Mouse (Mus musculus) embryonic facial prominence, embryonic 15.5 days (tissue): ENCODE results near the gene Snx18. TPM values are rescaled to one million over a fixed set of nuclear protein-coding genes. Genes with fewer than 3 reads are reported as not detected.

Experiments used
- ATAC-seq: fragments of 200-750 bp; cut with Nextera tagmentation; 2 replicates; pipeline ENCODE4 v1.8.0; 2017; ENCODE audit warnings: low read depth, moderate TSS enrichment; ENCODE audit not compliant: insufficient number of reproducible peaks, low FRiP score, low TSS enrichment
- H3K27ac ChIP-seq: fragments of 300-500 bp; sonication (generic); replicated peaks from 2 replicates; pipeline ENCODE4 v1.5.1; 2015; ENCODE audit warnings: mild to moderate bottlenecking, inconsistent platforms
- H3K27me3 ChIP-seq: fragments of 300-500 bp; sonication (generic); 2 replicates; pipeline ENCODE4 v1.6.1; 2015; ENCODE audit warnings: inconsistent platforms
- H3K36me3 ChIP-seq: fragments of 300-500 bp; sonication (generic); 2 replicates; pipeline ENCODE4 v1.6.1; 2015; ENCODE audit warnings: mild to moderate bottlenecking, inconsistent platforms
- H3K4me1 ChIP-seq: fragments of 300-500 bp; sonication (generic); 2 replicates; pipeline ENCODE4 v1.6.1; 2015; ENCODE audit warnings: inconsistent platforms
- H3K4me2 ChIP-seq: fragments of 300-500 bp; sonication (generic); replicated peaks from 2 replicates; pipeline ENCODE4 v1.6.1; 2015; ENCODE audit warnings: mild to moderate bottlenecking, inconsistent platforms
- H3K4me3 ChIP-seq: fragments of 300-500 bp; sonication (generic); replicated peaks from 2 replicates; pipeline ENCODE4 v1.5.1; 2015; ENCODE audit warnings: mild to moderate bottlenecking, inconsistent platforms
- H3K9ac ChIP-seq: fragments of 300-500 bp; sonication (generic); 2 replicates; pipeline ENCODE4 v1.6.1; 2015; ENCODE audit warnings: inconsistent platforms
- H3K9me3 ChIP-seq: fragments of 300-500 bp; sonication (generic); replicated peaks from 2 replicates; pipeline ENCODE4 v1.6.1; 2016; ENCODE audit warnings: inconsistent platforms
- WGBS: fragments of 180-500 bp; shearing (Covaris S2); methylation state at CpG from one replicate; pipeline ENCODE4 v1.1.7; 2015; 5-methylcytosine and 5-hydroxymethylcytosine counted together
- polyA plus RNA-seq: library from polyadenylated mRNA; unstranded; fragments of >200 nt; fragmentation: Nextera tagmentation; extraction: Ambion mirVana; gene quantifications from 2 replicates; pipeline ENCODE4 v1.2.1, GENCODE M21; 2015

Gene Snx18
- polyA plus RNA-seq, 1 experiment from 2014 or later = 25.0 TPM

DNA sequence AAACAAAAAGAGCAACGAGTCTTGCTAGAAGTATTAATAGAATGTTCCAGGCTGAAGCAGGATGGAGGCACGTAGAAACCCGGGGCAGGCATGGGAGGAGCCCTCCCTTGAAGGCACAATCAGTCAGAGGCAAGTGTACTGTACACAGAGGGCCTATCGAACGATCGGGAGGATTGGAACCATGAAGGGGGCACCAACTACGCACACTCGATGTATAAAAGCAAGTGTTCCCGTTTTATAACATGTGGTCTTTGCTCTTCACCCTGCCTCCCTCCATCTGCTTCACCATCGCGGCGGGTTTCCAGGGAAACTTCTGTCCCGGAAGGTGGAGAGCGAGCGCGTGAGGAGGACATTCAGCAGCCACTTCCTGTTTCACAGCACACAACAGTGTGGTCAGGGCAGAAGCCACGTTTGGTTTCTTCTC, 17.4 kb upstream of the Snx18 start:
- H3K27me3 ChIP-seq = no peaks in the 10 kb centered on the region
- H3K36me3 ChIP-seq = no peaks in the 10 kb centered on the region
- no peak overlapping the region for H3K4me2 ChIP-seq
- 76% methylated on average over 17 of the region's 17 CpGs for WGBS
- H3K9me3 ChIP-seq = no peaks in the 10 kb centered on the region
- H3K27ac ChIP-seq = no peak overlapping the region
- ATAC-seq = no peak
- H3K4me1 ChIP-seq = no peaks in the 10 kb centered on the region
- H3K9ac ChIP-seq = no peak overlapping the region
- no peak overlapping the region for H3K4me3 ChIP-seq

DNA sequence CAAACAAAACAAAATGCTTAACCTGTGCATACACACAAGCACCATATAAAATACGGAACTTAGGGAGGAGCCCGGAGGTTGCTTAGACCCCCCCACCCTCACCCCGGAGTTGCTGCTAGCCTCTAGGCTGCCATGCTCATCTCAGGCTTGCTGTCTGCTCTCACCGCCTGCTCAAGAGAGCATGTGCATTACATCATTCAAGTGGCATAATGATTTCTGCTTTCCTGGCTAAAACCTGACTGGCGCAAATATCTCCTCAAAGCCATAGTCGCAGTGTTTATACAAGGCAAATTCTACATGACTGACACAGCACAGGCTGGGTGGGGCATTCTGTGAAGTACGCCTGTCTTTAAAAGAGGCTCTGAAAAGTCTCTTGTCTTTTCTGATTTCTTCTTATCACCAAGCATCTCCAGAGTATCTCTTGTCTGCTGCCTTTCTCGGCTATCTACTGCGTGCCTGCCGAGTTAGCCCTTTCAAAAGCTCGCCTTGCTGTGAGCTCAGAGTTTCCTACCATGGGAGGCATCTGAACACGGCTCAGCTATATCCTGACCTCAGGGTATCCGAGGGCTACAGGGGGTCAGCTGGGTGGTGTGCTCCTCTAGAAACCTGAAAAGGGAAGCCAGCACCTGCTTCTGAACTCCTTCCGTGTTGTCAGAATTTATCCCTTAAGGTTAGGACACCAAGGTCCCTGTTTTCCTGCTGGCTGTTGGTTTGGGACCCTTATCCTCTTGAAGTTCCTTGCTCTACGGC, 16.5 kb upstream of the Snx18 start:
- no peaks in the 10 kb centered on the region for H3K36me3 ChIP-seq
- H3K9ac ChIP-seq = no peak overlapping the region
- no peaks in the 10 kb centered on the region for H3K27me3 ChIP-seq
- H3K4me2 ChIP-seq = no peak overlapping the region
- ATAC-seq = no peak
- H3K4me1 ChIP-seq = no peaks in the 10 kb centered on the region
- no peak overlapping the region for H3K4me3 ChIP-seq
- 72% methylated on average over 15 of the region's 15 CpGs for WGBS
- no peaks in the 10 kb centered on the region for H3K9me3 ChIP-seq
- no peak overlapping the region for H3K27ac ChIP-seq

DNA sequence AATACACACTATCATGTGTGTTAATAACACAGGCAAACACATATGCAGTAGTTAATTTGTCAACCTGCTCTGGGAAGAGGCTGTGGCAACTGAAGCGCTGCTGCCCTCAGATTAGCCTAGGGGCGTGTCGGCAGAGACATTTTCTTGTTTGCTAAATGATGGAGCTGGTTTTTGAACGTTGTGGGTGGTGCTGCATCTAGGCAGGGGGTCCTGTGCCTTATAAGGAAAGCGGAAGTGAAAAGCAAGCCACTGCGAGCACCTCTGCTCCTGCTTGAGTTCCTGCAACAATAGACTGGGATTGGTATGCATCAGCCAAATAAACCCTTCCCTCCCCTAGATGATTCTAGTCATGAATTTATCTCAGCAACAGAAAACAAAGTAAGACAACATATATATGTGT, 14.1 kb upstream of the Snx18 start:
- H3K4me3 ChIP-seq = no peak overlapping the region
- H3K4me1 ChIP-seq = no peaks in the 10 kb centered on the region
- no peak overlapping the region for H3K27ac ChIP-seq
- WGBS = 39% methylated on average over 6 of the region's 6 CpGs
- H3K9me3 ChIP-seq = no peaks in the 10 kb centered on the region
- H3K27me3 ChIP-seq = no peaks in the 10 kb centered on the region
- no peak for ATAC-seq
- no peaks in the 10 kb centered on the region for H3K36me3 ChIP-seq
- no peak overlapping the region for H3K4me2 ChIP-seq
- no peak overlapping the region for H3K9ac ChIP-seq

DNA sequence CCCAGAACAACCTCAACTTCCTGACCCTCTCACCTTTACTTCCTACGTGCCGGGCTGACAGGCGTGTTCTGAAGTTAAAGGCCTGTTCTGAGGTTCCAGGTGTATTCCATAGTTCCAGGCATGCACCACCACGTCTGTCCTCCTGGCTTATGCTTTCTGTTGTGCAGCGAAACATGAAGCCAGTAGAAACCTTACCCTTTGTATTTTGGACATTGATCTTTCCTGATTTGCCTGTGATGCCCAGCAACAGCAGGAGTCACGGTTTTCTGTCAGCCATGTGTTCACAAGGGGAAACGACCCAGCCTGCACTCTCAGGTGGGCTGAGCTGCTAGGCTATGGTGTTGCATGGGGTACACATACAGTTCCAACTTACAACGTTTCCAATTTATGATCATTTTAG, 9.2 kb upstream of the Snx18 start:
- H3K4me2 ChIP-seq = no peak overlapping the region
- no peaks in the 10 kb centered on the region for H3K9me3 ChIP-seq
- no peak overlapping the region for H3K27ac ChIP-seq
- WGBS = 74% methylated on average over 8 of the region's 8 CpGs
- no peak for ATAC-seq
- no peaks in the 10 kb centered on the region for H3K36me3 ChIP-seq
- no peaks in the 10 kb centered on the region for H3K27me3 ChIP-seq
- H3K4me1 ChIP-seq = 0 out of 2 replicates have a peak, but pooled peaks cover 2% of the 10 kb centered on the region
- H3K9ac ChIP-seq = no peak overlapping the region
- H3K4me3 ChIP-seq = no peak overlapping the region

DNA sequence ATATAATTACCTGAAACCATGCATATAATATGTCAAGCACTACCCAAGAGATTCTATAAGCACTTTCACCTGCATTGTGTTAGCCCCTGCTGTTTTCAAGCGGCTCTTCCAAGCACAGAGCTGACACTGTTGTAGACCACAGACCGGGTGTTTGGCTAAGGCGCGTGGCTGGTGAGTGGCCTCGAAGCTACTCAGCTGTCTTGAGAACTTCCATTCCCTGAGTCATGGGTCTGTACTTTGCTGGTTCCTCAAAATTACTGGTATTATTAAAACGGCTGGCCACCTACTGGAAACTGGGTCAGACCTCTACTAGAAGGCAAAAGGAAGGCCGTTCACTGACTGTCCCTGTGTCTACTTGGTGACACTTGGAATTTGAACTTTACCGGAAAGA, 4.5 kb upstream of the Snx18 start:
- H3K27ac ChIP-seq = no peak overlapping the region
- 62% methylated on average over 8 of the region's 8 CpGs for WGBS
- ATAC-seq = no peak
- H3K4me3 ChIP-seq = no peak overlapping the region
- H3K36me3 ChIP-seq = no peaks in the 10 kb centered on the region
- H3K4me2 ChIP-seq = no peak overlapping the region
- no peaks in the 10 kb centered on the region for H3K27me3 ChIP-seq
- no peaks in the 10 kb centered on the region for H3K9me3 ChIP-seq
- peaks cover 12% of the 10 kb centered on the region; the same call in 1 of the 2 replicates for H3K4me1 ChIP-seq
- no peak overlapping the region for H3K9ac ChIP-seq

DNA sequence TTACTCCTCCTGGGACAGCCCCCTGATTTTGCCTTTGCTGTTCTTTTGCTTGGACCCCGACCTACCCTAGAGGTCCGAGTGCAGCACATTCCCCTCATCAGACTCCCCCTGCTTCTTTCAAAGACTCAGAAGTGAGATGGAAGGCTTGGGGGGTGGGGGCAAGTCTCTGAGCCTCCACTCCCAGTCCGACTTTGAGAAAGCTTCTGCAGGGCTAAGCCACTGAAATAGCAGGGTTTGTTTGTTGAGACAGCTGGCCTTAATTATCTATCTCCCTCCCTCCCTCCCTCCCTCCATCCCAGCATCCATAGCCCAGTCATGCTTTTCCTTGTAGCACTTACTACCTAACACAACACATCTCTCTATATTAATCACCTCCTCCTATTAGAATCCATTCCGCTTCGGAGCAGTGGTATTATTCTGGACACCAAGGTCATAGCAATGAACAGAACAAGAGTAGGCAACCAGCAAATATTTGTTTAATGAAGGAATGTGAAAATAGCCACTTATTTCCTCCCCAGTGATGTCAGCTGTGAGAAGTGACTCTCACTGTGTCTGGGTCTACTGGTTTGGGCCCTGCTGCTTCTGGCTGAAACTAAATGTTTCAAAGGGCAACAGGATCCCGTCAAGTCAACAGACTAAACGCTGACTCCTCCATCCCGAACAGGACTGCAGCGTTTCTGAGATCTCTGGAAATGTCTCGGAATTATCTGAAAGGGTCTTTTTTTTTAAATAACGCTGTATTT, 3.9 kb upstream of the Snx18 start:
- Histone ChIP-seq H3K9ac (no peak overlapping the region), H3K4me1 (peaks cover 17% of the 10 kb centered on the region), H3K9me3 (no peaks in the 10 kb centered on the region), H3K4me3 (no peak overlapping the region), H3K36me3 (no peaks in the 10 kb centered on the region), H3K4me2 (no peak overlapping the region), H3K27ac (no peak overlapping the region), H3K27me3 (no peaks in the 10 kb centered on the region)
- ATAC-seq = no peak
- WGBS = 27% methylated on average over 11 of the region's 11 CpGs

DNA sequence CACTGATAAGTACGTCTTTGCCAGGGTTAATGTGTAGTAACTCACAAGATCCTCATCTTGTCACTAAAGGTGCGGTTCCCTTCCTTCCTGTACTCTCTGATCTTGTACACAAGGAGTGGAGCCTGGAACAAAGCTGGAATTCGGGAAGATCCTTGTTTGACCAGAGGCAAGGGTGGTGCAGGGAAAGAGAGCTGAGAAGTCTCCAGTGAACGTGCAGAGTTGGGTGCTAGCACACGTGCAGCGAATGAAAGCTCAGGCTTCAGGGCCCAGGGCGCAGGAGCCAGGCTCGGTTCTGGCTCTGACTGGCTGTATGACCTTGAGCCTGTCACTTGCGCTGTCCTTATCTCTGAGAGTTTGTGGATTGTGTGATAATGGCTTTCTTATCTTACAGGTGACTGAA, 639 bp upstream of the Snx18 start:
- ATAC-seq = no peak
- Histone ChIP-seq H3K27me3 (no peaks in the 10 kb centered on the region), H3K36me3 (no peaks in the 10 kb centered on the region), H3K9ac (no peak overlapping the region), H3K4me1 (peaks cover 48% of the 10 kb centered on the region), H3K4me2 (no peak overlapping the region), H3K27ac (no peak overlapping the region), H3K4me3 (no peak overlapping the region), H3K9me3 (no peaks in the 10 kb centered on the region)
- 67% methylated on average over 9 of the region's 9 CpGs for WGBS

DNA sequence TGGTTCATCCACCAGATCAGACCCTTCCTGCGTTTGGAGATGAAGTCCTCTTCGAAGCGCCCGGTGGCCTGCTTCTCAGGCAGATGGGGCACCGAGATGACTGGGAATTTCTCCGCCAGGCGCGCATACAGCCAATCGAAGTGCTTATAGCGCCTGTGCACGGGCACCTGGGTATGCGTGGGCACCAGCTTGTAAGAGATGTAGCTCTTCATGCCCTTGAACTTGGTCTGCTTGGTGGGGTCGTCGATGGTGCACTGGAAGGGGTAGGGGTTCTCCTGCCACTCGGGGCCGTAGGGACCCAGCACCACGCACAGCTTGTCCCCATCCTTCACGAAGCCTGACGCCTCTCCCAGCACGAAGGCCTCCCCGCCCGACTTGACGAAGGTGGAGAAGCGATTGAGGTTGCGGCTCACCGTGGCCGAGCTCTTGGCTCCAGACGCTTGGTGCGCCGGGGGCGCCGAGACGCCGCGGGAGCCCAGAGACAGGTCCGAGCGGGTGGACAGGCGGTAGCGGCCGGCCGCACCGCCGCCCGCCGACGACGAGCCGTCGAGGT, 950 bp downstream of the Snx18 start:
- Histone ChIP-seq H3K4me3 (peak overlapping the region; percentile 90), H3K4me1 (peaks cover 60% of the 10 kb centered on the region), H3K9ac (peak overlapping the region; percentile 94), H3K27ac (peak overlapping the region; percentile 95), H3K36me3 (no peaks in the 10 kb centered on the region), H3K9me3 (no peaks in the 10 kb centered on the region), H3K4me2 (peak overlapping the region; percentile 80), H3K27me3 (no peaks in the 10 kb centered on the region)
- ATAC-seq = no peak
- 9% methylated on average over 49 of the region's 49 CpGs for WGBS

DNA sequence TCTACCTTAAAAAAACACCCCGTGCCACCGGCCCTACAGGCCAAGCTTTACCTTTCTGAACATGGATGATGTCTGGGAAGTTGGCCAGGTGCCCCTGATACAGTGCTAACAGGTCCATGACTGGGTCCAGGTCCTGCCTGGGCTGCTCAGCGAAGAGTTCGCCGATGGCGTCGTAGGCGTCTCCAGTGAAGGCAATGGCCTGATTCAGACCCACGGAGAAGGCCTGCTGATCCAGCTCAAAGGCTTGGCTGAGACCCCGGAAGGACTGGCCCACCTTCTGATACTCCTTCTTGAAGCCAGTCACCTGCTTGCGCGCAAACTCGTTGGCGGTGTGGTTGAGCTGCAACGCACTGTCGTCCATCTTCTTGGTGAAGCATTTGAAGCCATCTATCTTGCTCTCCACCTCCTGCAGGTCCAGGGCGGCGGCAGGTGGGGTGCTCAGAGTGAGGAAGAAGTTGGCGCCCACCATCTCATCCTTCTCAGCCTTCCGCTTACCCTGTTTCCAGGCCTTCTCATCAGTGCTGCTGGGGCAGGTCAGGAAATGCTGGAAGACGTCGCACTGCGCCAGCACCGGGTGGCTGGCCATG, 1.5 kb downstream of the Snx18 start:
- H3K27me3 ChIP-seq = no peaks in the 10 kb centered on the region
- 0 out of 2 replicates have a peak overlapping the region, but pooled peaks have one; percentile 2 for H3K27ac ChIP-seq
- peaks cover 60% of the 10 kb centered on the region for H3K4me1 ChIP-seq
- H3K9ac ChIP-seq = peak overlapping the region; percentile 94
- H3K36me3 ChIP-seq = no peaks in the 10 kb centered on the region
- WGBS = 59% methylated on average over 24 of the region's 24 CpGs
- ATAC-seq = no peak
- H3K4me2 ChIP-seq = peak overlapping the region; percentile 80
- no peaks in the 10 kb centered on the region for H3K9me3 ChIP-seq
- H3K4me3 ChIP-seq = peak overlapping the region; percentile 90

DNA sequence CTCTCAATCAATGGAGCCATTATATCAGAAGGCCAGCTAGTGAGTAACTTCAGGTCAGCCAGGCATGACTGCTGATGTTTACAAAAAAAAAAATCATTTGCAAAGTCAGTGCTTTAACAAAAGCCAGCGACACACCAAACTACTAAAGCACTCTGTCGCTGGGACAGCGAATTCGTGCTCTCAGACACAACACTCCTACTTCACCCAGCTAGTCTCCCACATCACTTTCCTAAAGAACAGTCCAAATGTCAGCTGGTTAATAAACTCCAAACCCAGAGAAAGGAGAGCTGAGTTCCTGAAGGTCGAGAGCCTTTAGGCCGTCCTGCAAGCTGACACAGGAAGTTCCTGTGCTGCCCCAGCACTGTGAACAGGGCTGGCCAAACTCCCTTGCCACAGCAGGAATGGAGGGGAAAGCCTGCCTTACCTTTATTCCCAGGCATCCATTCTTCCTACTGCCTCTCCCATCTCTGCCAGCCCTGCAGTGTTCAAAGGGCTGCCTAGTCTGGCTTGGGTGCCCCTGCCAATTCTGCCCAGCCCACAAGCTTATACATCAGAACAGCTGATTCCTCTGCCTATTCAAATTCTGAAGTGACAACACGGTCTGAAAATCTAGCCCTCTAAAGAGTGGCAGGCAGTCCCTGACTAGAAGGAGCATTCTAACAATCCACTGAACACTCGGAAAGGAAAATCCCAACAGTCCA, 2.2 kb downstream of the Snx18 start:
- WGBS = 6% methylated on average over 8 of the region's 8 CpGs
- Histone ChIP-seq H3K27ac (peak overlapping the region; percentile 59; the same call in 1 of the 2 replicates), H3K27me3 (no peaks in the 10 kb centered on the region), H3K4me1 (peaks cover 65% of the 10 kb centered on the region), H3K36me3 (no peaks in the 10 kb centered on the region), H3K9ac (peak overlapping the region; percentile 94), H3K9me3 (no peaks in the 10 kb centered on the region), H3K4me2 (peak overlapping the region; percentile 80), H3K4me3 (peak overlapping the region; percentile 90)
- no peak for ATAC-seq

DNA sequence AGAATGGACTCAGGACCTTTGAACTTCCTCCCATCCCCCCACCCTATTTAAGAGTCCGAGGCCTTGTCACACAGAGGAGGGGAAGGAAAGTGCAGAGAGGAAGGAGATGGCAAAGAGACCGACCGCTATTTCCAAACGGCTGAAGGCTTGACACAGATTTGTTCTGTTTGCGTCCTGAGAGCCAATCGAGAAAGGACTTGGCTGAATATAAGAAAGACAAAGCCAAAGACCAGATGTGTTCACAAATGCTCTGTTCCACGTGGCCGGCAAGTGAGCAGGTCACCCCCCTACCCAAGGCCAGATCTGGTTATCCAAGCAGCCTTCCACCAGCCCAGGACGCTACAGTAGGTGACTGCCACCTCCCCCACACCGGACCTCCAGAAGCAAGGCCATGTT, 2.8 kb downstream of the Snx18 start:
- no peaks in the 10 kb centered on the region for H3K36me3 ChIP-seq
- 2% methylated on average over 10 of the region's 10 CpGs for WGBS
- H3K9ac ChIP-seq = peak overlapping the region; percentile 26
- H3K9me3 ChIP-seq = no peaks in the 10 kb centered on the region
- no peak for ATAC-seq
- no peaks in the 10 kb centered on the region for H3K27me3 ChIP-seq
- peak overlapping the region; percentile 59 for H3K27ac ChIP-seq
- peak overlapping the region; percentile 90 for H3K4me3 ChIP-seq
- H3K4me2 ChIP-seq = peak overlapping the region; percentile 80
- peaks cover 69% of the 10 kb centered on the region for H3K4me1 ChIP-seq
